In the genomic region with DNA sequence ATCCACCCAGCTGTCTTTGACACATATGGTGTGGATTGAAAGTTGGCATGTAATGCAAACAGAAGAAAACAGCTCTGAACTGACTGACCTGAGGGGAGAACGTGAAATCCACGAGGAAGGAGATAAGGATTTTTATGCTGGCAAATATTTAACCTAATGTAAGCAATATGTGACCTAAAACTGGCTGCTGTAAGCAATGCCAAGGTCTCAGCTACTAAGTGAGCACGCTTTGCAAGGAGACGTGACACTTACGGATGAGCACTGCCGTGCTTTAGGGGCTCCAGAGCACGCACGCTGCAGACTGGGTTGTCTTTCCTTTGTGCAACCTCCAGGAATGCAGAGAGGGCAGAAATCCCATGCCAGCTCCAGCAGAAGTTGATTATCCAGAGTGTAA, we compare ENCODE assay signal across 14 mouse cellular contexts. TPM values are rescaled to one million over a fixed set of nuclear protein-coding genes. Genes with fewer than 3 reads are reported as not detected.
A peak's percentile ranks its signal among the peaks of the same experiment; 100 is the strongest.
DNase-seq lines count a peak whose midpoint lies in the region; ATAC-seq lines count a peak whose summit lies in the region.
"Had no signal": no experiment of that assay in that cellular context is flagged by ENCODE, and none has a peak within 500 bp of the region (broad histone marks: within the 10 kb centered on the region; RNA-seq: fewer than 3 reads in every experiment).

No protein-coding gene starts in this region.

- DNase-seq in kidney, postnatal 36 days: no peak
- peak; percentile 24 for DNase-seq in embryo, embryonic 10.5 days (ENCODE audit: low spot score)
- DNase-seq in hindbrain, embryonic 14.5 days (ENCODE audit: low spot score): peak; percentile 37
- DNase-seq in thymus, postnatal 0 days (ENCODE audit: low spot score): no peak
- DNase-seq in left cerebral cortex, postnatal 36 days (ENCODE audit: low spot score in 2 of 2): no peak
- DNase-seq: heart, adult 18-20 months; kidney, postnatal 25 days; right cerebral cortex, postnatal 25 days; thymus, postnatal 25 days had no signal

- H3K27me3 ChIP-seq in kidney, embryonic 14.5 days (ENCODE audit: control insufficient read depth, insufficient read depth, low read length): no peaks in the 10 kb centered on the region
- H3K27me3 ChIP-seq in hindbrain, embryonic 14.5 days (ENCODE audit: control insufficient read depth, insufficient read depth, low read length): no peaks in the 10 kb centered on the region
- H3K27me3 ChIP-seq in midbrain, embryonic 12.5 days: no peaks in the 10 kb centered on the region

- no peak overlapping the region for H3K27ac ChIP-seq in kidney, embryonic 14.5 days (ENCODE audit: low read depth, low read length)
- H3K27ac ChIP-seq in hindbrain, embryonic 14.5 days: 0 out of 2 replicates have a peak overlapping the region, but pooled peaks have one; percentile 18
- H3K27ac ChIP-seq in midbrain, embryonic 12.5 days (replicated peaks): peak overlapping the region; percentile 22; the same call in 1 of the 2 replicates

- no peaks in the 10 kb centered on the region for H3K36me3 ChIP-seq in kidney, embryonic 14.5 days (ENCODE audit: control insufficient read depth, insufficient read depth, low read length)
- H3K36me3 ChIP-seq in hindbrain, embryonic 14.5 days (replicated peaks; ENCODE audit: control insufficient read depth, insufficient read depth): no peaks in the 10 kb centered on the region
- no peaks in the 10 kb centered on the region for H3K36me3 ChIP-seq in midbrain, embryonic 12.5 days

- no peak overlapping the region for H3K4me3 ChIP-seq in kidney, embryonic 14.5 days (ENCODE audit: low read length)
- no peak overlapping the region for H3K4me3 ChIP-seq in hindbrain, embryonic 14.5 days (replicated peaks; ENCODE audit: low read length)
- no peak overlapping the region for H3K4me3 ChIP-seq in midbrain, embryonic 12.5 days
- H3K4me3 ChIP-seq: myocyte had no signal

- no peak overlapping the region for H3K4me2 ChIP-seq in kidney, embryonic 14.5 days (replicated peaks; ENCODE audit: low read depth, low read length)
- H3K4me2 ChIP-seq in hindbrain, embryonic 14.5 days (replicated peaks): no peak overlapping the region
- no peak overlapping the region for H3K4me2 ChIP-seq in midbrain, embryonic 12.5 days (replicated peaks)

- H3K4me1 ChIP-seq in kidney, embryonic 14.5 days (ENCODE audit: control insufficient read depth, insufficient read depth, low read length): peaks cover 37% of the 10 kb centered on the region
- no peaks in the 10 kb centered on the region for H3K4me1 ChIP-seq in hindbrain, embryonic 14.5 days (replicated peaks; ENCODE audit: control insufficient read depth, insufficient read depth, low read length)
- no peaks in the 10 kb centered on the region for H3K4me1 ChIP-seq in midbrain, embryonic 12.5 days

- ATAC-seq in kidney, embryonic 14.5 days (ENCODE audit: low FRiP score, low TSS enrichment): no peak
- ATAC-seq in hindbrain, embryonic 14.5 days (ENCODE audit: low FRiP score): 0 out of 2 replicates have a peak, but pooled peaks have one; percentile 57
- no peak for ATAC-seq in midbrain, embryonic 12.5 days (ENCODE audit: low FRiP score, low read depth)
- ATAC-seq in frontal cortex, adult (ENCODE audit: low TSS enrichment): no peak

- intact Hi-C loops in left cerebral cortex, postnatal 36 days (cut with DNase I): no loop called here

- 36% methylated on average over 8 of the region's 8 CpGs for WGBS in kidney, embryonic 14.5 days
- WGBS in hindbrain, embryonic 14.5 days: 46% methylated on average over 8 of the region's 8 CpGs
- WGBS in midbrain, embryonic 12.5 days: 59% methylated on average over 8 of the region's 8 CpGs

- H3K9me3 ChIP-seq in kidney, embryonic 14.5 days (ENCODE audit: control insufficient read depth, low read length): no peaks in the 10 kb centered on the region
- no peaks in the 10 kb centered on the region for H3K9me3 ChIP-seq in hindbrain, embryonic 14.5 days (ENCODE audit: control insufficient read depth, low read length)
- no peaks in the 10 kb centered on the region for H3K9me3 ChIP-seq in midbrain, embryonic 12.5 days

- H3K9ac ChIP-seq in kidney, embryonic 14.5 days (ENCODE audit: low read depth, low read length): peak overlapping the region; percentile 23; the same call in 1 of the 2 replicates
- H3K9ac ChIP-seq in hindbrain, embryonic 14.5 days: no peak overlapping the region
- no peak overlapping the region for H3K9ac ChIP-seq in midbrain, embryonic 12.5 days (replicated peaks)

RNA-seq across cellular contexts. Expression of gene Adh6a, which starts 6.8 kb away (rescaled TPM):
- polyA plus RNA-seq in kidney, embryonic 14.5 days (2014; fragmentation: Nextera tagmentation; extraction: Ambion mirVana): not detected in 2 replicates
- not detected in 2 replicates for polyA plus RNA-seq in hindbrain, embryonic 14.5 days (2014; fragmentation: Nextera tagmentation; extraction: Ambion mirVana)
- not detected in 2 replicates for polyA plus RNA-seq in midbrain, embryonic 12.5 days (2016; fragmentation: Nextera tagmentation; extraction: Ambion mirVana)
- polyA plus RNA-seq in thymus, postnatal 0 days (2015; fragmentation: Nextera tagmentation; extraction: Ambion mirVana): 0.40 and 0.46 TPM in 2 replicates
- not detected for total RNA-seq in left cerebral cortex, postnatal 36 days (2021)
- total RNA-seq: heart, adult 18-20 months; left cerebral cortex, postnatal 25 days had no signal
- polyA plus RNA-seq: myocyte had no signal

RNA-seq across cellular contexts. Expression of gene Adh6b, which starts 35.3 kb away (rescaled TPM):
- polyA plus RNA-seq in kidney, embryonic 14.5 days (2014; fragmentation: Nextera tagmentation; extraction: Ambion mirVana): 0.14 and 0.46 TPM in 2 replicates
- 0.16 and 0.29 TPM in 2 replicates for polyA plus RNA-seq in hindbrain, embryonic 14.5 days (2014; fragmentation: Nextera tagmentation; extraction: Ambion mirVana)
- polyA plus RNA-seq in midbrain, embryonic 12.5 days (2016; fragmentation: Nextera tagmentation; extraction: Ambion mirVana): 0.10 and 0.17 TPM in 2 replicates
- polyA plus RNA-seq in thymus, postnatal 0 days (2015; fragmentation: Nextera tagmentation; extraction: Ambion mirVana): 0.14 and 0.36 TPM in 2 replicates
- not detected for total RNA-seq in left cerebral cortex, postnatal 36 days (2021)
- total RNA-seq: left cerebral cortex, postnatal 25 days had no signal
- polyA plus RNA-seq: myocyte had no signal

RNA-seq across cellular contexts. Expression of gene Adh1, which starts 45.5 kb away (rescaled TPM):
- polyA plus RNA-seq in kidney, embryonic 14.5 days (2014; fragmentation: Nextera tagmentation; extraction: Ambion mirVana): 18.6 and 20.4 TPM in 2 replicates
- polyA plus RNA-seq in hindbrain, embryonic 14.5 days (2014; fragmentation: Nextera tagmentation; extraction: Ambion mirVana): 1.3 and 1.6 TPM in 2 replicates
- polyA plus RNA-seq in midbrain, embryonic 12.5 days (2016; fragmentation: Nextera tagmentation; extraction: Ambion mirVana): 0.16 and 0.34 TPM in 2 replicates
- polyA plus RNA-seq in thymus, postnatal 0 days (2015; fragmentation: Nextera tagmentation; extraction: Ambion mirVana): 6.9 and 8.0 TPM in 2 replicates
- under 1 TPM; 0.50 to 0.99 TPM for total RNA-seq in left cerebral cortex, postnatal 36 days (2021)
- polyA plus RNA-seq: myocyte had no signal

Comparison
In these comparisons a context has a peak if more than half of its experiments do, and no peak if none do; other contexts are left out.
1. DNase-seq: peak in embryo, embryonic 10.5 days (single experiment) and hindbrain, embryonic 14.5 days (single experiment); none in kidney, postnatal 36 days (0 of 2), thymus, postnatal 0 days (single experiment) and left cerebral cortex, postnatal 36 days (0 of 2).